Mouse (Mus musculus) stomach, postnatal 0 days (tissue): ENCODE measurements around the gene Plbd2.

ENCODE experiments used
- CTCF ChIP-seq: IDR thresholded peaks from 2 replicates; pipeline ENCODE4 v1.5.1; 2016; ENCODE audit warnings: antibody characterized with exemption, low read depth, mild to moderate bottlenecking, moderate library complexity
- EP300 ChIP-seq: optimal IDR thresholded peaks from 2 replicates; pipeline ENCODE3; 2016; ENCODE audit warnings: antibody characterized with exemption

DNA sequence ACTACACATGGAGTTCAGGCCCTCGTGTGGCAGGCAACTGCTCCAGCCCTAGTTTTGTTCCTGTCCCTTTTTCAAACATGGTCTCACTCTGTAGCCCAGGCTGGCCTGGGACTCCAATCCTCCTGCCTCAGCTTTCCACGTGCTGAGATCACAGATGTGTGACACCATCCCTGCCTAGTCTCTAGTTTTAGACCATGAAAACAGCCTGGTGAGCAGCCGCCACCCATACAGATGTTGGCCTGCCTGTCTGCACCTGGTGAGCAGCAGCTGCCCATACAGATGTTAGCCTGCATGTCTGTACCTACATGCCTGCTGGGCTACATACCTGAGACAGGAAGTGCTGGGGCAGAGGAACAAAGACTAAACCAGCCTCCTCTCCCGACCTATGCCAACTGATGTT, 4.2 kb downstream of the Plbd2 start:
- TF ChIP-seq CTCF = no peak
- TF ChIP-seq EP300 = no peak
